Mouse (Mus musculus) ovary, postnatal 36 days (tissue): ENCODE measurements around the gene Ube2m.
"Not testable (repeated sequence)": the region's sequence is repeated elsewhere in the genome, so short reads cannot be mapped to it uniquely, and the experiment has no call there.

Source experiments
- DNase-seq: peaks from one replicate; pipeline ENCODE4 v3.0.0; 2022; ENCODE audit warnings: low spot score, mixed read lengths

Gene Ube2m

DNA sequence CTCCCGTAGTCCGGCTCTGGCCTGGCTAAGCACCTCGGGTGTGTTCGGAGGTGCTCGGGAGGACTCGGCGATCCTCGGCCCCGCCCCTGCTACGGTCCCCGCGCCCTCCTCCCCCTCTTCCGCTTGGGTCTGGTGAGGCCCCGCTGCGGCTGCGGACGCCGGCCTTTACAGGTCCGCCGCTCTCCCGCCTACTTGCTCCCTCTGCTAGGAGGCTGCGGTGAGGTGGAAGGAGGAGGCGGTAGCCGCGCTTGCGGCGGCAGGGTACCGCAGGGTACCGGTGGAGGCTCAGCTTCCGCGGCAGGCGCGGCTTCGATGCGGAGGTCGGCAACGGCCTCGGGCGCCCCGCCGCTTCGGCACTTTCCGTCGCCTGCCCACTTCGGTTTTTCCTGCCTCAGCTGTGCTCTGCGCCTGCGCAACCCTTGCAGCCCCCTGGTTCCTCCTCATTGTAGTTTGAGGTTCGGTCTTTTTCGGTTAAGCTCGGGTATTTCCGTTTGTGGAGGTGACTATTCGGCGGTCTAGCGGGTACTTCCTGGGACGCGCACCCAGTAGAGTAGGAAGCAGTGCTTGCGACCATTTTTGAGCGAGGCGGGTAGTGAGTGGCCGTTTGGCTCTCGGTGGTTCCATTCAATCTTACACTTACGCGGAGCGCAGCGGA is at the start of gene Ube2m:
Gene Ube2m (minus strand): TSS at position 375 of the 655 bp plus-strand sequence.
- peak; percentile 99 for DNase-seq

DNA sequence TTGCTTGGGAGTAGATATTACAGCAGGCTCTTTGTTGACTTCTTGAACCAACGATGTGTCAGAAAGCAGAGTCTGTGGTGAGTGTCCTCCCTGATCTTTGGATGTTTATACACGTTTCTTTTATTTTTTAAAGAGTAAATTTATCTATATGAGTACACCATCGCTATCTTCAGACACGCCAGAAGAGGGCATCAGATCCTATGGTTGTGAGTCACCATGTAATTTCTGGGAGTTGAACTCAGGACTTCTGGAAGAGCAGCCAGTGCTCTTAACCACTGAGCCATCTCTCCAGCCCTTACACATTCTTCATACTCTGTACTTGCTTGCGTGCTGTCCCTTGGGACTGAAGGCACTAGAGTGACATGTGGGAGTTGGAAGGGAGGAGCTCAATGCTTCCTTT is 34.2 kb upstream of the Ube2m start:
- no peak for DNase-seq

DNA sequence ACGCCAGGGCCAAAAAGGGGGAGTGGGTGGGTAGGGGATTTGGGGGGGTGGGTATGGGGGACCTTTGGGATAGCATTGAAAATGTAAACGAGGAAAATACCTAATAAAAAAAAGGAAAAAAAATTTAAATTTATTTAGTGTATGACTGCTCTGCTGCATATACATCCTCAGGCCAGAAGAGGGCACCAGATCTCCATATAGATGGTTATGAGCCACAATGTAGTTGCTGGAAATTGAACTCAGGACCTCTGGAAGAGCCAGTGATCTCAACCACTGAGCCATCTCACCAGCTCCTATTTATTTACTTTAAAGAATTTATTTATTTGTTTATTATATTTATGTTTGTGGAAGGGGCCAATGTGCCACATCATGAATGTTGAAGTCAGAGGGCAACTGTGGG is 25.3 kb upstream of the Ube2m start:
- not testable (repeated sequence) for DNase-seq

DNA sequence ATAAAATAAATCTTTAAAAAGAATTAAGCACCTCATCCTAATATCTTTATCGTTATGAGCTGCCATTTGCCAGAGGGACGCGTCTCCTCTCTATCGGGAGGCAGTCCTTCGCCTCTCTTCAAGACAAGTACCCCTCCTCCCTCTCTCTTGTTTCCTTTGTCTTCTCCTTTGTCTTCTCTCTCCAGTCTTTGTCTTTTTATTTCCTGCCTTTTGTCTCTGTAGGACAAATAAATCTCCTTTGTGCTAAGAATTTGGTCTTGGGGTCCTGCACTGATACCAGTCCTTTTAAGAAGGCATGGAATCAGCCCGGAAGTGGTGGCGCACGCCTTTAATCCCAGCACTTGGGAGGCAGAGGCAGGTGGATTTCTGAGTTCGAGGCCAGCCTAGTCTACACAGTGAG is 21.5 kb upstream of the Ube2m start:
- DNase-seq, result no peak

DNA sequence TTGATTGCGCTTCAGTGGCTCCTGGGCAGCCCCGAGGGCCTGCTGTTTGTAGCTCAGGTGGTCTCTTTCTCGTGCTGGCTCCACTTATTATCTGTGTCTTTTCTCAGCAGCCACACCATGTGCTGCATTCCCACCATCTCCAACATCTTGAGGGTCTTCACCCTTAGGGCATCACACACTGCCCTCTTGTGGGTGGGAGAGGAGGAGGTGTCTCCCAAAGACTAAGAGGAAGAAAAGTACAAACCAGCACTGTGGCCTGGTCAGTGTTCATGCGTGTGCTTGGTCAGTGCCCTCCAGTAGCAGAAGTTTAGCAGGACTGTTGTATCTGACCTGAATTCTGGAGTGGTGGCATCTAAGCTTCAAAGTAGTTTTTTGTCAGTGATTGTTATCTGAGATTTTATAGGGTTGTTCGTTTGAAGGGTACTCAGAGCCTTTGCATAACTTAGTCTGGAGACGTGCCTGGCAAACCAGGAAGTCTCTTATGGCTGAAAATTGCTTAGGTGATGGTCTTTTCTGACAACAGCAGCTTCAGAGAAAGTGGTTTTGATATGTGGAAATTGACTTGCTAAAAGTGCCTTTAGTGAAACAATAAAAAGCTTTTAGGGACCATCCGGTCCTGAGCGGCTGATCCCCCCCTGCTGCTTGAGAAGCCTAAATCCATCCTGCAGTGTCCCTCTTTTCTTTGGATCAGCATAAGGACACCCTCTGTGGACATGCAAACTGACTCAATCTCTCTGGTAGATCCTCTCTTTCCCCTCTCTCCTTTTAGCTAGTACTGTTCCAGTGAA is 19.0 kb upstream of the Ube2m start:
- no peak for DNase-seq

DNA sequence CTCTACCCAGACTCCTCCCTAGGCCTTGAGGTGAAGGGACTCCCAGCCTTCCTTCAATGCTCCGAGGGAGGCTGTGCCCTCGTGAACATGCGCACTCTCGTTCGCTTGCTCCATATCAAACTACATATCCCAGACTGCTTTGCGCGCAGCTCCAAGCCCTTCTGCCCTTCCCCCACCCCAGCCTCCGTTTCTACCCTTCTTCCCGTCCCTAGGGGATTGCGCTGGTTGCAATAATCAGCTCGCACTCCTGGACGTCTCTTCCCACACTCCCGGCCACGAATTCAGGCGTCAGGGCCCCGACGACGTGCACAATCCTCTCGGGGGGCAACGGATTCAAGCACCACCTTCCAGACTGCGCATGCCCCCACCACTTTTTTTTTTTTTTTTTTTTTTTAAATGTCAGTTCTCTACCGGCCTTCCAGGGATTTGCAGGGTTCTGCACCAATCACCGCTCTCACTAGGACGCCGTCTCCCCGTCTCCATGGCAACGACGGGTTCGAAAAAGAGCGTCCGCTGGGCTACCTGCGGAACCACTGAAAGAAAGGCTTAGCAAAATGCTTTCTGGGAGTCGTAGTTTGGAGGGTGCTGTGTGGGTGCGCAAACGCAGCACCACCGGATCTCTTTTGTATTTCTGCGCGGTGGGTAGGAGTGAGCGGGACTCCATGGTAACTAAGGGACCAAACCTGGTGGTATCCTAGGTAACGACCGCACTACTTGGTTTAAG is 16.4 kb upstream of the Ube2m start, which contains the start of gene Mzf1:
Gene Mzf1 (minus strand): TSS at position 478 of the 724 bp plus-strand sequence.
- DNase-seq, result peak; percentile 87

DNA sequence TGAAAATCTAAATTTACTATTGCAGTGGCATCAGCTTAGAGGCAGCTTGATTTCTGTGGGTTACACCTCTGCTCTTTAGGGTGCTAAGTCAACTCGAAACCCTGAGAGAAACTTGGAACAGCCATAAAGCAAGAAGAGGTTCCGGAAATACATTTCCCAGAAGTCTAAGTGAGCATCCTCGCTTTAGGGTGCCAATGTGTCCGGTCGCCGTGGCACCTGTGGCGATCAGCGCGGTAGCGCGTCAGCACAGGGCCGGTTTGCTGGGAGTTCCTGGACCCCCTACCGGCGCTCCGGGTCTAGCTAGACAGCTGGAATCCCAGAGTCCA is 15.8 kb upstream of the Ube2m start:
- no peak for DNase-seq

DNA sequence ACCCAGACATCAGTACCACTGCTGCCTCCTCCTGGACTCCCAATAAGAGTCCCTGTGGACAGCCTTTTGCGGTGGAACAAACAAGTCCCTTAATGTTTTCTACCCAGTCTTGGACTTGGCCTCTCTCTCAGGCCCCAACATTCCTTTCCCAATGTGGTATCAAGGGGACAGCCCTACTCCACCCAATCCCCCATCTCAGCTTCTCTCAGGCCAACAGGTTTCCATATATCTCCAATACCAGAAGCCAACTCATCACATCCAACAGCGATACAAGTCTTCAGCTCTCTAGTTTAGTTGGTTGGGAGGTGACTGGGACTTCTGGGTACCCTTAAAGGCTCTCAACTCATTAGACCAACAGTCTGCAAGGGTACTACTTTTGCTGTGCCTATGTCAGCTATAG is 15.4 kb upstream of the Ube2m start:
- DNase-seq, result no peak

DNA sequence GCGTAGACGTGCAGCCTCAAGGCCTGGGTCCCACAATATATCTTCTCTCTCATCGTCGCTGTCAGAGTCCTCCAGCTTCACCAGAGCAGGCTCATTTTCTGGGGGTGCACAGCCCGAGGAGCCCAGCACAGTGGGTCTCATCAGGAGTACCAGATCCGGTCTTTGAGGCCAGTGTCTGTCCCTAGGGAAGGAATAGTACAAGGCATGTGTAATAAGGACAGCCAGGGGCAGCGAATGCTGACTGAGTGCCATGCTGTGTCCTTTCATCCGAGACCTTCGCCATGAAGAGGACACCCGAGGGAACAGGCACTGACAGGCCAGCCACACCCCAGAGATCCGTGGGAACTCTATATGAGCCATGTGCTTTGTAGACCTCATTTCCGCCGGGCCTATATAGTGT is 14.9 kb upstream of the Ube2m start:
- DNase-seq, result no peak

DNA sequence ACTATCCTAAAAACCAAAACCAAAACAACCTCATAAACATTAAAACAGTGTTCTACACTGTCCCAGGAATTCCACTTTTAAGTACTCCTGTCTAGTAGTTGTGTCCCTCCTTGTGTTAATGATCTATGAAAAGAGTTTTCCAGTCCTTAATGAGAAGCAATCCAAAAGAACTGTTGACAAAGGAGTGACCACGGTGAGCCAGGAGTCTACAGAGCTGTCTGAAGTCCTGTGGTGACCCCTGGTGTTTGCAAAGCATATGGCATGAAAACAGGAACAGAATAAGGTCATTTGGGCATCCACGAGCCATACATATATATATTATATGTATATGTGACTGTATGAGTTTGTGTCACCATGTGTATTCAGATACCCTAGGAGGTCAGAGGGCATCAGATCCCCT is 8.0 kb upstream of the Ube2m start:
- no peak for DNase-seq

DNA sequence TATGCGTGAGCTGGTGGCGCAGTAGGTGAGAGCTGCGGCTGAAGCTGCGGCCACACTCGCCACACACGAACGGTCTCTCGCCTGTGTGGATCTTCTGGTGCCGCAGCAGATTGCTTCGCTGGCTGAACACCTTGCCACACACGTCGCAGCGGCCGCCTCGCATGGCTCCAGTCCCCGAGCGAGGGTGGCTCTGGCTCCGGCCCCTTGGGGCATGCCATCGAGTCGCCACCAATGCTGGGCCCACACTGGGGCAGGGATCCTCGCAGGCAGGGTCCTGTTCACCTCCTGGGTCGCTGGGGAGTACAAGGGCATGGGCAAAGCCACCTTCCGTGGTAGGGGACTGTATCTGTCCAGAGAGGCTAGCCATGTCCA is 6.2 kb upstream of the Ube2m start:
- no peak for DNase-seq

DNA sequence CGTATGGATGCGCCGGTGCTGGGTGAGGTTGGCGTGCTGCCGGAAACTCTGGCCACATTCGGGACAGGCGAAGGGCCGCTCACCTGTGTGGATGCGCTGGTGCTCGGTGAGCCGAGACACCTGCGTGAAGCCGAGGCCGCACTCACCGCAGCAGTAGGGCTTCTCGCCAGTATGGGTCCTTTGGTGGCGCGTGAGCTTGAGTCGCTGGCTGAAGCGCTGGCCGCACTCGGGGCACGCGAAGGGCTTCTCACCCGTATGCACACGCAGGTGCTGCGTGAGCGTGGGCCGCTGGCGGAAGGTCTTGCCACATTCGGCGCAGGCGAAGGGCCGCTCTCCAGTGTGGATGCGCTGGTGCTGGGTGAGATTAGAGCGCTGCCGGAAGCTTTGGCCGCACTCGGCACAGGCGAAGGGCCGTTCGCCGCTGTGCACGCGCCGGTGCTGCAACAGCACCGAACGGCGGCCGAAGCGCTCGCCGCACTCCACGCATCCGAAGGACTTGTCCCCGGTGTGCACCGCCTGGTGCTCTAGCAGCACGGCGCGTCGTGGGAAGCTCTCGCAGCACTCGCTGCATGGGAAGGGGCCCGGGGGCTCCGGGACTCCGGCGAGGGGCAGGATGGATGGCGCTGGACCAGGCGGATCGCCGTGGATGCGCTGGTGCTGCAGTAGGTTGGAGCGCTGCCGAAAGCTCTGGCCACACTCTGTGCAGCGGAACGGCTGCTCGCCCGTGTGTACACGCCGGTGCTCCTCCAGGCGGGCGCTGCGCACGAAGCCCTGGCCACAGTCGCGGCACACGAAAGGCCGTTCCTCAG is 5.6 kb upstream of the Ube2m start:
- peak; percentile 43 for DNase-seq

DNA sequence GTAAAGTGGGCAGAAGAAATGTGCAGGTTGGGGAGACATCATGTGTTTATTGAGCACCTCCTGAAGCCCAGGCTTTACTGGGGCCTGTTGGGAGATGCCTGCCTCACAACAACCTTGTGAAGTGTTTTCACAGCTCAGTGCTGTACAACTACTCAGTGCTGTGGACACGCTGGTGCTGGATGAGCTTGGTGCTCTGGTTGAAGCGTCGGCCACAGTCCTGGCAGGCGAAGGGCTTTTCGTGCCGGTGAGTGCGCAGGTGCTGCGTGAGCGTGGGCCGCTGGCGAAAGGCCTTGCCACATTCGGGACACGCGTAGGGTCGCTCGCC is 5.0 kb upstream of the Ube2m start:
- DNase-seq, result no peak

DNA sequence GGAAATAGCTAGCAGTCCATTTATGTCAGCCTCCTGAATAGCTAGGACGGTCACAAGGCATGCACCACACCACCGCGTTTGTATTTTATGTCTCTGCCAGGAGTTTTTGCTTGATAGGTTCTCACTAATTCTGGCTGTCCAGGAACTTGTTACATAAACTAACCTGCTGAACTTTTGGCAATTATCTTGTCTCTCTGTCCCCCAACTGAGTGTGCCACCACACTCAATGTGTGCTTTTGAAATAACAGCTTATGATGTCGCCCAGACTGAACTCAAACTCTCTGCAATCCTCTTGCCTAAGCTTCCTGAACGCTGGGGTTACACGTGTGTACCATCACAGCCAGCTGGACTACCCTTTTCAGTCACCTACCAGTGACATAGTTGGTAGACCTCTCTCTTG is 4.4 kb upstream of the Ube2m start:
- no peak for DNase-seq

DNA sequence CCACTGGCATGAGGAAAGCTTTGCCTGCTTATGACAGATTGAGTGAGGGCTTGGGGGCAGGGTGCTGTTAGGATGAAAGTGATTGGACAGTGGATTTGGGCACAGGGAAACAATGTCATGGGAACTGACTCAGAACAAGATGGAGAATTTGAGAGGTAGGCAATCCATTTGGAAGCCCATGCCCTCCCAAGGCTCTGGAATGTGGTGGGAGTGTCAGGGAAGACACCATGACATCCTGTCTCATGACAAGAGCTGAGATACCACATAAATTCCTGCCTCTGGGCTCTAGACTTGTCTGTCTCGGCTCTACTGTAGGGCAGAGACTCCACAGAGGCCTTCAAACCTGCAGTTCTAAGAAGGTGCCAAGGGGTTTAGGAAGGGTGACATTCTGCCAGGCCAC is 3.2 kb upstream of the Ube2m start:
- DNase-seq, result no peak

DNA sequence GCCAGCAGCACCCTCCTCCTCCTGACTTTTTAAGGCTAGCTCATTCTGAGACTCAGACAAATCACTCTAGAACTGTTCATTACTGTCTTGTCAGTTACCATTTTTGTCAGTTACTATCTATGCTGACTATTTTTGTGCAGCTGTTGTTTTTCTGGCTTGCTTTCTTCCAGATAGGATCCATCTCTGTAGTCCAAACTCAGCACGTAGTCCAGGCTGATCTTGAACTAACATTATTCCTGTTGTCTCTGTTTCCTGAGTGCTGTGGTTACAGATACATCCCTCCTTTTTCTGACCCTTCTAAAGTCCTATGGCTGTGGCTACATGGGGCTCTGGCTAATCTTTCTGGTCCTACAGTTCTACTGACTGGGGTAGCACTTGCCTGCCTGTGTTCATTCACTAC is 1.1 kb upstream of the Ube2m start:
- DNase-seq, result no peak

DNA sequence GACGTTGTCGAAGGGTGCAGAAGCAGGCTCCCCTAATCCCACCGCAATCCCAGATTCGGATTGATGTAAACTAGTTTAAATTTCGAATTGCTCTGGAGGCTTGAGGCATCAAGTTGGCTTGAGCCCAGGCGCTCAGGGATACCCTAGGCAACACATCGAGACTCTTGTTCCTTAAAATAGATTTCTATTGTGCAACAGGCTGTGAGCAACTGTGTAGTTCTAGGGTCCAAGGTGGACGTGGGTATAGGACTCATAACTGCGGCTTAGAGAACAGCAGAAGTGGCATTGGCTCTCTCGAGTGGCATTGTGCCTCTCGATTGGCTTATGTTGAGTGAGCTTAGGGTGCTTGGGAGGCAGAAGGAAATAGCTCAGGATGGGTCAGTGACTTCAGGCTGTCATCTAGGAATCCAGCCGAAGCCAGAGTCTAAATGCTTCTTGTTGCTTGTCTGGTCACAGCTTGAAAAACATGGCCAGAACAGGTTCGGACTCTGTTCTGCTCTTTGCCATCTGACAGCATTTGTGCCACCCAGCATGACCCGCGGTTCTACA is 620 bp upstream of the Ube2m start:
- DNase-seq, result no peak

DNA sequence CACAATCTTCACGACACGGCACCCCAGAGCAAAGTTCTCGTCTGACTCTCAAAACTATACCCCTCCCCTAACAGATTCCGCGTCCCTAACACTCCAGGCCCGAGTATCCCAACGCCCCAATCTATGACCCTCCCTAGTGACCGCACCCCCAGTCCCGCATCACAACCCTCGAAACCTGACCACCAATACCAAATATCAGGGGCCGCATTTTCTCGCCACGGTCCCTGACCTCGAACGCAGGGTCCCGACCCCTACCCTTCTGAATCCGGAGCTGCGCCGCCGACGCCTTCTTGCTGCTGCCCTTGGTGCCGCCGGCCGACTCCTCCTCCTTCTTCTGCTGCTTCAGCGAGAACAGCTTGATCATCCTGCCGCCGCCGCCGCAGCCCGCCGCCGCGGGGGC is 709 bp downstream of the Ube2m start:
- no peak for DNase-seq

DNA sequence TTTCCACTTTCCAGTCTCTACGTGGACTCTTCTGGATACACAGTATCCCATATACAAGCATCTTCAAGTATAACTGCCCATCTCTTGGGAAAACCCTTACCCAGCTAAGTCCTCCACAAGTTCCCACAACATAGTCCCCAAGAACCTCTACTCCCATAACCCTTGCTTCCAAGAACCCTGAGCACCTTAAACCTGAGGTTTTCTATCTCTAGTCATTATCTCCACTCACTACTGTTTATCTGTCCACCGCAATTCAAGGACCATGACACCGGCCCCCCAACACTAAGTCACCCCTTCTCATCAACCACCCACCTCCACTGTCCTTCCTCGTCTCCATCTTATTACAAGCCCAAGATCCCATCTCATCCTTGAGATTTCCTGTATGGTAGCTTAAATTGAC is 1.3 kb downstream of the Ube2m start:
- no peak for DNase-seq

DNA sequence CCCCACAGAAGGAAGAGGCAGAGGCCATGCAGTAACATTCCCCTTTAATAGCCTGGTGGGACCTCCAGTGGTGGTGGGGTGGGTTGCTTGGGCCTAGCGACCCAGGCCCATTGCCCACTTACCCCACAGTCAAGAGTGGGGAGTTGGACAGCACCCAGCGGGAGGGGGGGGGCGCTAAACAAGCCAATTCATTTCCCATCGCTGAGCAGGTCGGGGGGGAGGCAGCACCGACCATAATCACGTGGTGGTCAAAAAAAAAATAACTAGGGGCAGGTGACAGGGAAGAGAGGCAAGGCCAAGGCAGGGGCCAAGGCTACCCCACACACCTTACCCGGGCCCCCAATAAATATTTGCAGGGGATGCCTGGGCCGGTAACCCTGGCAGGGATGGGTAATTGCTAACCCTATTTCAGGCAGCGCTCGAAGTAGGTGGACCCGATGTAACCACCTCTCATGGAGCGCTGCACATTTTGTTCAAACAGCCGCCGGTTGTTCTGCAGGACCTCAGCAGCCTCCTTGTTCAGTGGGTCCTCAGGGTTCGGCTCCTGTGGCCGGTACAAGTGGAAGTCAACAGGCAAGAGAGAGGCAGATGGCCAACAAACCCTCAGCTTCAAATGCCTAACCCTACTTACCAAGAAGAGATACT is 2.7 kb downstream of the Ube2m start:
- DNase-seq, result no peak

DNA sequence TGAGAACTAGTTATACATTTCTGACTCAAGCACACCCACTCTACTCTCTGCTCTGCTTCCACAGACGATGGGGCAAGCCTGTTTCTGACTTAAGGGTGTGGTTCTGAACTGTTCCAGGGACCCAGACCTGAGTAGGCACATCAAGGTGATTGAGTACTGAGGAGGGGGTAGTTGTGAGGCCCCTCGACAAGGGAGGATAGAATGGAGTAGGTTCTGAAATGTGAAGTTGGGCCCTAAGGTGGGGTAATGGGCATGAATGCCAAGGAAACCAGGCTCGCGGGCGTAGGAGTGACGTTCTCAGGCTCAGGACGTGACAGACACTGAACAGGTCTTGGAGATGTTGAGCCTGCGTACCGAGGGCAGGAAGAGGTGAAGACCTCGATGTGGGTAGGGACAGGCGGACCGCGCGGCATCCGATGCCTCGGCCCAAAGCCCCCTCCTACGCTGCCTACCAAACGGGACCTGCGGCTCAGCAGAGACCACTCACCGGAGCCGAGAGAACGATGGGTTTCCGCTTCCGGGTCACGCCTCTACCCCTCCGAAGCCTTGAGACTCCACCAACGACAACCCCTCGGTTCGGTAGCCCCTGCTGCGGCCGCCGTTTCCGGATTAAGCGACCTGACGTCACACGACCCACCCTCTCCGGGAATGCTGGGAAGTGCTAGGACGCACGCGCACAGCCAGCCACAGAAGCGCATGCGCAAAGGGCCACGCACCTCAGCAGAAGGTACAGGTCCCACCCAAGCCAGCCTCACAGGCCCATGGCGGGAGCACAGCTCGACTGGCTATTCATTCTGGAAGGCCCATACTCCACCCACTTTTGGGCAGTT is 3.7 kb downstream of the Ube2m start, which contains the start of gene Chmp2a:
Gene Chmp2a (minus strand): TSS at position 660 of the 830 bp plus-strand sequence.
- DNase-seq, result peak; percentile 97
